Mouse (Mus musculus) megakaryocyte, adult 5-6 weeks (primary cell): ENCODE results near the gene Eif2d. TPM values are rescaled to one million over a fixed set of nuclear protein-coding genes. Genes with fewer than 3 reads are reported as not detected.

ENCODE experiments used
- ATAC-seq: 2 replicates; pipeline ENCODE4 v1.8.0; 2016; ENCODE audit warnings: mild to moderate bottlenecking, inconsistent platforms; ENCODE audit not compliant: poor library complexity, severe bottlenecking
- total RNA-seq, 2 experiments: library from RNA; stranded (forward) in 1 of 2; stranded (reverse) in 1 of 2; fragments of 153-499, 151-499 nt in 1 of 2; fragments of 221-1000, 200-1000 nt in 1 of 2; gene quantifications; 2 replicates each; pipeline versions ENCODE4 v1.2.3 to v1.2.4; 2015 to 2017

Eif2d gene
- total RNA-seq, 2 experiments from 2014 or later: 24.5 to 31.0 TPM

DNA sequence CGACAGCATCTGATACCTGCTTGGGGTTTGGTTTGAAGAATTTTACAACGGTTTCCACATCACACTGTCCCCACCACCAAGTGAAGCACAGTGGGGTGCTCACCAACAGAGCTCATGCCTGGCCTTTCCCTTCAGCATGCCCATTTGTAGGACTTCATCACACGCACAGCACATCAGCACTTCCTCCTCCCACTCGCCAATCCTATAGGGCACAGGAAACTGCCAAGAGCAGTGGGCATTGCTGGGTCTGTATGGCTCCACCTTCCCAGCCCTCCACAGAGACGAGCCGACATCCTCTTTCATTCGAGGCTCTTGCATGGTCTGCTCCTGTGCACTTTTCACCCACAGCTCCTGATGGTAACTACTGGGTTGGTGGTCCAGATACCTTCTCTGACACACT, 30.2 kb downstream of the Eif2d start:
- no peak for ATAC-seq

DNA sequence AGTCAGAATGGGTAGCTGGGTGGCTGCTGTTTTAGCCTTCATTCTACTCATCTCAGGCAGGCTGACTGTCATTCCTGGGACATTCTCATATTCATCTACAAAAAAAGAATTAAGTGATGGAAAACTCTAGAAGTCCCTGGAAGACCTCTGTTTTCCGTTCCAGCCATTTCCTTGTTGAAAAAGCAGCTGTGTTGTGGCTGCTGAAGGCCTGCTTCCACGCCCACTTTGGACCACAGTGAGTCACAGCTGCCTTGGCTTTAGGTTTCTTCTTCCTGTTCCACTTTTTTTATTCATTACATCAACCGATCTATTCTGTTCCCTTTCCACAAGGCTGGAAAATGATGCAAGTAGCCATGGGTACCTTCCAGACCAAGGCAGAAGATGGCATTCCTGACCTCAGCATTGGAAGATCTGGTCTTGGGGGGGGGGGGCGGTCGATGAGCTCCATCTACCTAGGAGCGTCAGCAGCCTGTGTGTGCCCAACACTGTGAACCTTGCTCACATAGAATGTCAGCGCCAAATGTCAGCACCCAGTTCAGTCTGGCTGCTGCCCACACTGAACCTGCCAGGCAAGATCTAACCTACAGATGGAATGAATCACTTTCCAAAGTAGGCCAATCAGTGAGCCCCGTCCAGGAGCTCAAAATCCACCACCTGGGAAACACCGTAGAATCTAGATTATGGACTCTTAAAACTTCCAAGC, 31.4 kb downstream of the Eif2d start:
- peak; percentile 51 for ATAC-seq

DNA sequence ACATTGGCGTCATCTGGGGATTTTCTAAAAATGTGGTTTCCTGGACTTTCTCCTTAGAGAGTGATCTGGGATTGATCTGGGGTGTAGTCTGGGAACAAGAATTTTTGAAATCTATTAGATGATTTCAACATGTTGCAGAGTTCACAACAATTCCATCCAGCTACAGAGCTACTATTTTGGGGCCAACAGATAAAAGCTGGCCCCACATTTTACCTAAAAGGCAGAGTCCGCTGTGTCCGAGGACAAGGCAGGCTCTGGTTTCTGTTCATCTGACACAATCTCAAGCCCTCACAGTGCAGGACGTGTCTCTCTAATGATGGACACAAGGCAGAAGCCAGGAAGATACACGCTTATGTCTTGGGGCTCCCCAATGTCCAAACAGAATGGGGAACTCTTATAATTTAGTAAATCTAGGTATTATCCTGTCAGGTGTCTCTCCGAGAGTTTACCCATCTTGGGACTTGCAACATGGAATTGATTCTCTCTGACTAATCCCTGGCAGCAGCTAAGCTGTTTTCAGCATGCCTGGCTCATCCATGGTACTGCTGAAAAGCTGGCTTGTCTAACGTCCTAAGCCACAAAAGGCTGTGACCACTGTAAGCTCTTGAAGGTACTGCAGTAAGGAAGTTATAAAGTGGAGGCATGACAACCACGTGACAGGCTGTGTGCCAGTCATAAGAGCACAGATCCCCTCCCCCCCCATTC, 32.1 kb downstream of the Eif2d start:
- no peak for ATAC-seq

DNA sequence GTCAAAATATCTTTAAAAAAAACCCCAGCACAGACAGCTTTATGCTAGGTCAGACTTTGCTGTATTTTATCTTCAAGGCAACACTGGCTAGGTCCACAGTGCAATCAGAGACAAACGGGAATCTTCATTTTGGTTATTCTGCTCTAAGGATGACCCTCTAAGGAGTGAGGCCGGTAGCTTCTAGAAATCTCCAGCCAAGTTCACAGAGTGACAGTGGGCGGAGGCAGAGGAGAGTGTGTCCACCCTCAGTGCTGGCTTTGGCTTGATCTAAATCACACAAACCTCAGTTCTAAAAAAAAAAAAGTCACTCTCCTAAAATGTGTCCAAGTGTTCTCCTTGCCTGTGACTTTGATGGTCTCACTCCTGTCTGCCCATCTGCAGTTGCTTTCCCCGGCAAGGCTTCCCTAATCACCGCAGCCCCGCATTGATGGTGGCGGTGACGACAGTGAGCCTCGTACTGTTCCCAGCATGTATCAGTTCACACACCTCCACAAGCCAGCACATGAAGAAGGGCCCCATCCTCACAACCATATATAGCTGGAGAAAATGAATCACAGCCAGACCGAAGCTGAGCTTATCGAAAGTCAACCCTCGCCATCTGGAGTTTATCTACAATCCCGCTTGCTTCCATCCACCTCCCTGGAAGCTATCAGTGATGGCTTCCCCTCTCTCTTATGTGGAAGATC, 33.0 kb downstream of the Eif2d start:
- ATAC-seq: no peak

- peak; percentile 36 for ATAC-seq
Observed at GRCm38 (mm10) chr1:131186995-131187394, 34.0 kb downstream of the Eif2d start.

DNA sequence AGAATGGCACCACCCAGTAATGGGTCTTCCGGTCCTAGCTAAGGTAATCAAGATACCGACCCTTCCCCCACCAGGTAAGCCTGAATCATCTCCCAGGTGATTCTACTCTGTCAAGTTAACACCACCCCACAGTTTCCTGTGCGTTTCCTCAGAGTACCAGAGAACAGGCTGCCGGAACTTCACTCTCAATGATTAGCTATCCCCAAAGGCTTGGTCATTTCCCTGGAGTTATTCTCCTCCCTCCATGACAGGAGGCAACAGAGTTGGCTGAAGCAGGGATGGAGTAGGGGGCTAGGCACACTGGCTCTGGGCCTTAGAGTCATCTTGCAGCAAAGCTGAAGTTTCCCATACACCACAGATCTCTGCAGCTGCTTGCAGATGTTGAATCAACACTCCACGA, 34.9 kb downstream of the Eif2d start:
- no peak for ATAC-seq

DNA sequence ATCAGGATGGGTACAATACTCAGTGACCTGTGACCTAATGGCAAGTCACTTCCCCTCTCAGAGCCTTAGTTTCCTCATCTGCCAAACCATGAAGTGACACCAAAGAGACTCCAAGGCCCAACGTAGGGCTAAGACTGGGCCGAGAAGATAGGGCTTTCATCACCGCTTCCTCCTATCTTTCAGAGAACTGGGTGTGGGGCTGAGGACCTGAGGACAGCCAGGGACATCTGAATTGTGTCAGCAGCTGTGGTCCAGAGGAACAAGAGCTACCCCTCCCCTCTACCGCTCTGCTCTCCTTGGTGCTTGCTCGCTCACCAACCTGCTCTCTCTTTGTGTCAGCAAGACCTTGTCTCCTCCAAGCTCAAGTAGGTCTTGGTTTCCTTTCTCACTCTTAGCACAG, 35.7 kb downstream of the Eif2d start:
- ATAC-seq: peak; percentile 79

DNA sequence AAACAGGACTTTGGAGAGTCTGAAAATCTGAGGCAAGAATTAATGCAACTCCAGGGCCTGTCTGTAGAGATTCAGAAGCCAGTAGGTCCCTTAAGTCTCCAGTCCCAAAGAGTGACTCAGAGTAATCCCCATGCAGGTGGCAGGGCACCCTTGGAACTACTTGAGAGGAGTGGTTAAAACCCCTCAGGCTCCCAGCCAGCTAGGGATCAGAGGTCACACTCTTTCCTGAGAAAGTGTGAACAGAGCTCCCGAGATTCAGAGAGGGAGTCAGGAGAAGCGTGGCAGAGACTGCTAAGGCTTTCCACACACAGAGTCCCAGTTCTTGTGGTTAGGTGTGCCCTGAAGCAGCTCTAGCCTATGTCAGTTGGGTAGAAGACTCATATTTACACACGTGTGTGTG, 40.8 kb downstream of the Eif2d start:
- ATAC-seq: no peak

GRCm38 (mm10) chr1:131195653-131196052, 42.7 kb downstream of the Eif2d start:
- no peak for ATAC-seq

GRCm38 (mm10) chr1:131196107-131196506, 43.1 kb downstream of the Eif2d start:
- ATAC-seq: no peak

GRCm38 (mm10) chr1:131198417-131198960, 45.5 kb downstream of the Eif2d start:
- peak; percentile 22 for ATAC-seq

- ATAC-seq: peak; percentile 61
Observed at GRCm38 (mm10) chr1:131199118-131199821, 46.3 kb downstream of the Eif2d start.

DNA sequence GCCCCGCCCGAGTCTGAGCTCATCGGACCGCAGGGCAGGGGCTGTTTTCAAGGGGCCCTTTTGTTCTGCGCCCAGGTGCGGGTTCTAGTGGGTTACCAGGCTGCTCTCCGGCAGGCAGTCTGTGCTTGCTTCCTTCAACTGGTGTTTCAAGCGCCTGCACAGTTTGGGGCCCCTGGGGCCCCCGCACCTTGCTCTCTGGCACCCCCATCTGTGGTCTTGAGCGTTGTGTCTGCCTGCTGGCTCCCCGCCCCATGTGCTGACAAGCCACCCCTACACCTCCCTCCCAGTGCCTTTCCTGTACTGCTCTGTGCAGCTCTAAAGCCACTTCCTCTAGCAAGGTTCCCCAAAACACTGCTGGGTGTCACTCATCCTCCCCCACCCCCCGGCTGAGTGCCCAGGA, 47.0 kb downstream of the Eif2d start:
- ATAC-seq: peak; percentile 87

GRCm38 (mm10) chr1:131200588-131200987, 47.6 kb downstream of the Eif2d start:
- no peak for ATAC-seq

DNA sequence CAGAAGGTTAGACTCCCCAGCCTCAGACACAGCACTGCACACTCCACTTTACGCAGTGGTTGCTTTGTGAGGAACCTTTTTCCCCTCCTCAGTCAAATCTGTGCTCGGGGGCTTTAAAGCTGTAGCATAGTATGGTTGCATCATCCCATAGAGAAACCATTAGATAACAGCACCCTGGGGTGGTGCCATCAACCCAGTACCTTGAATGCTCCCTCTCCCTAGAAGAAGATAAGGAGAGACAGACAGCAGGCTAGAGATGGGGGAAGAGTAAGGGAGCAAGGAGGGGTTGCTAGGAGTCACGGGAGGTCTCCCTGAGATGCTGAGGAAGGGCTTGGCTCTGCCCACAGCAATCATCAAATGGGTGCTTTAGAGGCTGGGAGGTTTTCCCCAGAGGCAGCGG, 48.4 kb downstream of the Eif2d start:
- no peak for ATAC-seq

DNA sequence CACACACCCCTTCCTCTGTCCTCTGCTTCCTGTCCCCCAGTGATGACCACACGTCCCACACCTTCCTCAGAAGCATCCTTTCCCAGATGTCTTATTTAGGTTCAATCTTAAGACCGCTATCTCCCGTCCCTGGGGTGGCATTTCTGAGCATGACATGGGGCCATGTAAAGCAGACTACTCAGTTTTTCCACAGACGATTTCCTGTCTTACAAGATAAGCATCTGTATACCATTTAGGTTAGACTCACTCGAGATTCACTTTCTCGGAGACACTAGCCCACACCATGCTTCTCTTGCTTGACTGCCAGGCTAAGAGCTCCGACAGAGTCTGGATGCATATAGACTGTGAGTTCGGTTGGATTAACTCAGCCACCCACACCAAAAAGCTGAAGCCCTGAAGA, 51.5 kb downstream of the Eif2d start:
- ATAC-seq: peak; percentile 4; the same call in 1 of the 2 replicates

- no peak for ATAC-seq
Observed at GRCm38 (mm10) chr1:131206342-131206741, 53.4 kb downstream of the Eif2d start.

DNA sequence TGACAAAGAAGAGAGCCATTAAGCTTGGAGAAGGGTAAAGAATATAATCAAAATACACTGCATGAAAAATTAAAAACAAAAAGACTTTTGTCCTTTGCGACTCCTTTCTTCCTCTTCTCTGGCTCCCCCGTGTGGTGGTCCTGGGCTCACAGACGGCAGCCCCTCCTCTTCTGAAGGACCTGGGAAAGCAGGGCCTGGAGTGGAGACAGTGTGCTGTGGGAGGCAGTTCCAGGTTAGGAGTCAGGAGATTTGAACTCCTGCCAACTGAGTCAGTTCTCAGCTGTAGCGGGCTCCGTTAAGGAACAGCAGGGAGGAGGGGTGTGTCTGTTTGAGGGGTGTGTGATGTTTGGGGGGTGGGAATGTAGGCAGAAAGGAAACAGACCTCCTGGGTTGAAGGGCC, 54.5 kb downstream of the Eif2d start:
- peak; percentile 75 for ATAC-seq

DNA sequence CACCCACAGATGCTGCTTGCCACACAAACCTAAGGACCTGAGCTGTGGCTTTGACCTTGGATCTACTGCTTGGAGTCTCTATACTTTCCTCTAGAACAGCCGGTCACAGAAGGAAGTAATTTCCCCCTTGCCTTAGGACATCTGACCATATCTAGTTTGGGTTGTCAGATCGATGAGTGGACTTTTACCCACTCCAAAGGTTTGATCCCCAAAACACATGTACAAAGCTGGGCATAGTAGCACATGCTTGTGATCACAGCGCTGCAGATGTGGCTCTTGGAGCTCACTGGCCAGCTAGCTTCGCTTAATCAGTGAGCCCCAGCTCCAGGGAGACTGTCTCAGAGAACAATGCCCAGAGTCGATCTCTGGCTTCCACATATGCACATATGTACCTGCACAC, 55.1 kb downstream of the Eif2d start:
- no peak for ATAC-seq

- ATAC-seq: no peak
Observed at GRCm38 (mm10) chr1:131208800-131209199, 55.8 kb downstream of the Eif2d start.

- no peak for ATAC-seq
Observed at GRCm38 (mm10) chr1:131209971-131210426, 57.0 kb downstream of the Eif2d start.
